Mouse (Mus musculus) spleen, postnatal 10 days (tissue): ENCODE results near the gene Akap7.

Source experiments
- DNase-seq, 2 experiments: peaks; one replicate each; pipeline ENCODE4 v3.0.0; 2021 to 2022; ENCODE audit warnings: low spot score in 2 of 2

The Akap7 gene

DNA sequence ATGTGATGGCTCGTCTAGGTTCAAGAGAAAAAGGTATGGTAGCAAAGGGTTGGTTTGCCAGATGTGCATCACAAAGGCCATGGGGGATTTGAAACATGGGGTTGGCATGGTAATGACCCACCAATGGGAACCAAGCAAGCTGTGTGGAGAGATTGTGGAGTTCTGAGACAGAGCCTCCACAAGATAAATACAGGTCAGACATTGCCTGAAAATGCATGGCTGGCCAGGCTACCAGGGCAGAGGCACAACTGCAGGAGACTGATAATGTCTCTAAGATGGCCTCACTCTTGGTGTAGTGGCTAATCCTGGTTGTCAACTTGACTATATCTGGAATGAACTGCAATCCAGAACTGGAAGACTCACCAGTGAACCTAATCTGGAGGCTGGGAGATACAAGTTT lies 174.1 kb downstream of the Akap7 start:
- no peak for DNase-seq

- DNase-seq = no peak
Measured at GRCm38 (mm10) chr10:25128455-25128863, 179.2 kb downstream of the Akap7 start.

GRCm38 (mm10) chr10:25126035-25126434 lies 181.6 kb downstream of the Akap7 start:
- no peak for DNase-seq

GRCm38 (mm10) chr10:25120871-25121554 lies 186.7 kb downstream of the Akap7 start:
- DNase-seq = no peak
